Mouse (Mus musculus) mouse trophoblast stem cell (cell line): ENCODE data around the gene Ahcyl1.
"Not testable (repeated sequence)": the region's sequence is repeated elsewhere in the genome, so short reads cannot be mapped to it uniquely, and the experiment has no call there.

Source experiments
- in situ Hi-C, 2 experiments: fragments of 300-500 bp; cut with MseI, MboI; formaldehyde crosslinking; loops; 2 replicates in 1 of 2; 3 replicates in 1 of 2; pipeline ENCODE4 v1.15.1; 2025

Gene Ahcyl1

GRCm38 (mm10) chr3:107695948-107696881 lies at the start of gene Ahcyl1:
Gene Ahcyl1, minus strand, starts transcription at chr3:107696560.
- in situ Hi-C loops = loop anchor here (5.0 kb wide), 2 partner anchors 51 to 166 kb away; no protein-coding TSS in a partner anchor

- in situ Hi-C loops = loop anchor here in 1 of 2 experiments (5.0 kb wide), 1 partner anchor 49 kb away; the partner anchor contains the start of gene Ahcyl1
Observed at GRCm38 (mm10) chr3:107746026-107746425, 49.7 kb upstream of the Ahcyl1 start.

- in situ Hi-C loops = no loop called here
Observed at GRCm38 (mm10) chr3:107743650-107744049, 47.3 kb upstream of the Ahcyl1 start.

GRCm38 (mm10) chr3:107743107-107743506 lies 46.7 kb upstream of the Ahcyl1 start:
- in situ Hi-C loops = no loop called here

- in situ Hi-C loops = no loop called here
Observed at GRCm38 (mm10) chr3:107742071-107742710, 45.8 kb upstream of the Ahcyl1 start.

- in situ Hi-C loops = no loop called here
Observed at GRCm38 (mm10) chr3:107741387-107741786, 45.0 kb upstream of the Ahcyl1 start.

GRCm38 (mm10) chr3:107740578-107741207 lies 44.3 kb upstream of the Ahcyl1 start:
- in situ Hi-C loops = no loop called here

- in situ Hi-C loops = no loop called here
Observed at GRCm38 (mm10) chr3:107739966-107740365, 43.6 kb upstream of the Ahcyl1 start.

GRCm38 (mm10) chr3:107739456-107739855 lies 43.1 kb upstream of the Ahcyl1 start:
- in situ Hi-C loops = no loop called here

GRCm38 (mm10) chr3:107738620-107739019 lies 42.3 kb upstream of the Ahcyl1 start:
- in situ Hi-C loops = no loop called here

GRCm38 (mm10) chr3:107737609-107738190 lies 41.3 kb upstream of the Ahcyl1 start:
- in situ Hi-C loops = no loop called here

GRCm38 (mm10) chr3:107735620-107736019 lies 39.3 kb upstream of the Ahcyl1 start:
- in situ Hi-C loops = not testable (repeated sequence)

GRCm38 (mm10) chr3:107733329-107733728 lies 37.0 kb upstream of the Ahcyl1 start:
- in situ Hi-C loops = no loop called here

- in situ Hi-C loops = no loop called here
Observed at GRCm38 (mm10) chr3:107730236-107730635, 33.9 kb upstream of the Ahcyl1 start.

GRCm38 (mm10) chr3:107728509-107728908 lies 32.1 kb upstream of the Ahcyl1 start:
- in situ Hi-C loops = no loop called here

GRCm38 (mm10) chr3:107715971-107716370 lies 19.6 kb upstream of the Ahcyl1 start:
- in situ Hi-C loops = no loop called here

GRCm38 (mm10) chr3:107714276-107714933 lies 18.0 kb upstream of the Ahcyl1 start:
- in situ Hi-C loops = no loop called here

- in situ Hi-C loops = no loop called here
Observed at GRCm38 (mm10) chr3:107712081-107712480, 15.7 kb upstream of the Ahcyl1 start.

GRCm38 (mm10) chr3:107709156-107709555 lies 12.8 kb upstream of the Ahcyl1 start:
- in situ Hi-C loops = no loop called here

GRCm38 (mm10) chr3:107707239-107707638 lies 10.9 kb upstream of the Ahcyl1 start:
- in situ Hi-C loops = no loop called here

- in situ Hi-C loops = no loop called here
Observed at GRCm38 (mm10) chr3:107706164-107706563, 9.8 kb upstream of the Ahcyl1 start.
